Mouse (Mus musculus) urinary bladder, postnatal 36 days (tissue): Measurements from ENCODE around the gene Gm5105.

Source experiments
- DNase-seq, 2 experiments: peaks; one replicate each; pipeline ENCODE4 v3.0.0; 2022; ENCODE audit warnings: low spot score in 2 of 2, mixed read lengths in 1 of 2

The Gm5105 gene

DNA sequence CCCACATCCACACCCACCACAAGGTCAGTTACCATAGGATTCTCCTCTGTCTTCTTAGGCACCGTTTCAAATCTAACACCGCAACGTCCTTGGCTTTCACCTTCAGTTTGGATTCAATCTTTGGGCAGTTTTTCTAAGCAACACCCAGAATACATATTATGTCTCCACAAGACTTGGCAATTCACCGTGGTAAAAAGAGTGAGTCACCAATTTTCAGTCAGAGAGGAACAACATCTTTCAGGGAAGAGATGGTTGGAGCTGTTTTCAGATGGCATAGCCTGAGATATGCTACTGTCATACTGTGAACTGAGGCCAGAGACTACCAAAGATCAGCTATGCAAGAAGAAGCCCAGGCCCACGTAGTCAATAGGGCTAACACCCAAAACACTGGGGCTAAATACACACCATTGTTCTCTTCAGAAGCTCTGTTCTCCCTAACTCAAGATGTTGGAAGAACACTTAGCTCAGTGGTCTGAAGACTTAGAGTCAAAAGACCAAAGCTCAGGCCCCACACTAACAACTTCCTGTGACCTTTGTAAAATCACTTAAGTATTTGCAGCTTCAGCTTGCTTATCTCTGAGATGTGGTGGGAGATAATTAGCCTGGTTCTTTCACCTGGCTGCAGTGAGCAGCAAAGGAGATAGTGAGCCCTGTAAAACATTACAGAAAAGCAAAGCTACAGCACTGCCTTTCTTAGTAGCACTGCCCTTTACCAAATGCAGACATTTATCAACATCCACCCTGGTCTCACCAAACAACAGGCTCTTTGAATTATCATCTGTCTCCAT, 39.4 kb downstream of the Gm5105 start:
- DNase-seq: no peak

DNA sequence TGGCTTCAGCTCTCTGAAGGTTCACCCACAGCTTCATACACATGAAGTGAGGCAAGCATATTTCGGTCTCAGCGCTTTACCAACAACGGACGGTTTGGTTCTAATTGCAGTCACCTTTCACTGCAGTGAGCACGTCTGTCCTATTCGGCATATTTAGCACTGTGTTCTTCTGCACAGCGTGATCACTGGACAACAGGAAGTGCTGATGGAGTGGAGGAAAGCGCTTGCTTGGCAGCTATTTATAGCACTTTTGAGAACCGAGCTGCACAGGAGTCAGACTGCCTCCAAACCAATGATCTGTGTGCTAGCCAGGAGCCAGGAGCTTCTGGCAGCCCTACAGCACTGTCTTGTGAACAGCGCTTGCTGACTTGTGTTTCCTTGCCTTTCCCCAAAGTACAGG, 40.9 kb downstream of the Gm5105 start:
- DNase-seq: peak in 1 of 2 experiments; percentile 11

DNA sequence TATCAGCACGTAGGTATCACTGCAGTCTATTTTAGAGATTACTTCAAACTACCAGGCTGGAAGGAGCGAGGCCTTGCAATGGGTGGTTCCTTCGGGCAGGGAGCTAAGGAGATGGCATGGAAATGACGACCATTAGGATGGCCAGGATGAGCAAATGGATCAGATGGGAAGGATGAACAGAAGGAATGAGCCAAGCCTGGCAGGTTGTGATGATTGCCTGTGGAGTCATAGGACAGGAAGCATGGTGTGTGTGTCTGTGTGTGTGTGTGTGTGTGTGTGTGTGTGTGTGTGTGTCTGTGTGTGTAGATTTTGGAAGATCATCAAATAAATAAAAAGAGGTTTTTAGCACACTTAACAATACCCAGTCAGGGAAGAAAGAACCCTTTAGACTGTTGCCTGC, 44.5 kb downstream of the Gm5105 start:
- DNase-seq: no peak

DNA sequence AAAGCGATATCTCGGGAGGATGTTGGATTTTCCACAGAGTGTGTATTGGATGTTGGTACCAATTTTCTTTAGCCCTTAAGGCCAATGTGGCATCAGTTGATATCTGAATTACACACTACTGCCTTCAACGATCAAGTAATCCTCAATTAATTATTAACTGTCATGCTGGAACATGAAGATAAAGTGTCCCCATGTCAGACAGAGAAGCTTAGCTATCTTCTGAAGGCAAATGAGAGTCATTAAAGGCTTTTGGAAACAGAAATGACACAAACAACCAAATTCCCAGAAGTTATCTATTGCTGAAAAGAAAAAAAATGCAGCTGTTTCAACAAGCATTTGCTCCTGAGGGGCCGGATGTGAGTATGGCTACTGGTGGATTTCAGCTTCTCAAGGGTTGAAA, 45.2 kb downstream of the Gm5105 start:
- DNase-seq: no peak

DNA sequence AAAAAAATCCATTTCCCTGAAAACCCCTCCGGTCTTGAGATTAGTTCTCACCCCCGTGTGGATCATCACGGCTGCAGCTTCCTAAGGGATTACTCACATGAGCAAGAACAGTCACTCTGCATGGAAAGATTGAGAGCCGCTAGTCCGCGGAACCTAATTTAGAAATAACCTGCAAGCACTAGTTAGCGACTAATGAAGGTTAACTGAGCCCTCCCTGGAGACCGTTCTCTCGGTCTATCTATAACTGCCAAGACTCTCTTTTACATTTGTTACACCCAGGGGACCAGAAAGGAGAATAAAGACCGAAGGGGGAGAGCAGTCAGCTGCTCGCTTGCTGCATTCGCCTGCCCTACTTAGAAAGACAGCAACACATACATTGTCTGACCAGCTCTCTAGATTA, 50.4 kb downstream of the Gm5105 start:
- no peak for DNase-seq

DNA sequence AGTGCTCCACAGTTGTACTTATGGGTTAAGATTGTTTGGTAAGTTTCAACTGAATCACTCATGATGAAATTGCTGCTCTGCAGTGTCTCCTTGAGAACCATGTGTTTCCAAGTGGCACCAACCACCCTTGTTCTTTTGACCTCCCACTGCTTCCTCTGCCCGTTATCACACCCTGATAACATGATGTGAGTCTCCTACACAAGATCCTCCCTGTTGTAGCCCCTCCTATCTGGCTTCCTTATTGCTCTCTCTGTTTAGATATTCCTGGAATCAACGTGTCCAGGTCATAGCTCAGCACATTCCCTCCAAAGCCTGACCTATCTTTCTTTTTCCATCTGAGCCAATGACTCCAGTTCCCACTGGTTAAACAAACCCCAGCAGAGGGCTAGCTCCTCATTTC, 52.5 kb downstream of the Gm5105 start:
- DNase-seq: no peak

DNA sequence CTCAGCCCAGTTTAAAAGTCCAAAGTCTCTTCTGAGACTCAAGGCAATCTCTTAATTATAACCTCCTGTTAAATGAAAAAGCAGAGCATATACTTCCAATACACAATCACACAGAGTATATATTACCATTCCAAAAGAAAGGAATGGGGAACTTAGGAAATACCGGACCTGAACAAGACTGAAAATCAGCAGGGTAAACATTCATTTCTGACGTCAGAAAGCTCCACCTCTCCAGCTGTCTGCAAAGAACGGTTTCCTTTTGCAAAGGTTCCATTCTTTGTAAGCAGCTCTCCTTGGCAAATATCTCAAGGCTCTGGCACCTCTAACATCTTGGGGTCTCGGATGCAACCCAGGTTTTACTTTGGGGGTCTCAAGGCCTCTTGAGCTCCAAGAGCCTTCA, 54.8 kb downstream of the Gm5105 start:
- no peak for DNase-seq

DNA sequence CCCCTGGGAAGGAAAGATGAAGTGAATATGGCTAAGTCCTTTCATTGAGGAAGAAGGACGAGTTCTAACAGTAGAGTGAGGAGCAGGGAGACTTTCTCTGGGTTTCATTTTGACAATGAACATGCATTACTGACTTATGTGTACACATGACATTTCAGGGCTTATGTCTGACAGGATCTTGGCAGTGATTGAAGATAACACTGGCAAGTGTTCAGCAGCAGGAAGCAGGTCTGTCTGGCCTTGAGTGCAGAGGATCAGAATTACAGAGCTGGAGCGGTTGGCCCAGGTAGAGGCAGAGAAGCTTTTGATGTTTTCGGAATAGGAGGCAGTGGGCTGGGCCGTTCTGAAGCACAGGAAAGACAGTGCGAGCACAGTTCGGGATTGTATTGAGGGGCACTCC, 59.0 kb downstream of the Gm5105 start:
- no peak for DNase-seq

DNA sequence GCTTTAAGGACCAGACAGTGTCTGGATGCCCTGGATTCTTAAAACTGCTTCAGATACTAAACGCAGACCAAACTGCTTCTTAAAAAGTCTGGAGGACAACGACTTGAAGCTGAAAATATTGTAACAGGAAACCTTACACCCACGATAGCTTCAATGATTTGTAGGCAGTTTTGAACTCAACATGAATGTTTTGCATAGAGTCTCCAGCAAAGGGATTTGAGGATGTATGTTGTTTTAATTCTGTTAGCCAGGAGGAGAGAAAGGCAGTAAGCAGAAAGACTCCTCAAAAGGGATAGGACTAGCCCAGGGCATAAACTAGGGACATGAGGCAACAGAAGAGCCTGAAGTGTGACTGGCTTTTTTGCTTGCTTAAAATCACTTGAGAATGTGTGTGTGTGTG, 60.3 kb downstream of the Gm5105 start:
- DNase-seq: no peak

DNA sequence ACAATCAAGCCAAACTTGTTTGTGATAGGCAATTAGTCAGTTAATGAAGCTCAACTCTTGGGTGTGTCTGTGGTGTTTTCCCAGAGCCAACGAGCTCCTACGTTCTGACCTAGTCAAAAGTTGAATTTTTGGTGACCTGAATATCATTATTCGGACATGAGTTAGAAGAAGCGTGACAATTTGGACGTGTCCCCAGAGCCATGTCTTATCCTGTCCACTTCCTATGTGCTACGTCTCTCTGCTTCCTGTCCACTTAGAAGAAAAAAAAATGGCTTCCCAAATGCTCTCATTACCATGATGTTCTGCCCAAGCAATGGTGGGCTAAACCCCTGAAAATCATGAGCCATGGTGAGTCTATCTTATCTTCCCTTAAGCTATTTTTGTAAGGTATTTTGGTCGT, 63.9 kb downstream of the Gm5105 start:
- no peak for DNase-seq

DNA sequence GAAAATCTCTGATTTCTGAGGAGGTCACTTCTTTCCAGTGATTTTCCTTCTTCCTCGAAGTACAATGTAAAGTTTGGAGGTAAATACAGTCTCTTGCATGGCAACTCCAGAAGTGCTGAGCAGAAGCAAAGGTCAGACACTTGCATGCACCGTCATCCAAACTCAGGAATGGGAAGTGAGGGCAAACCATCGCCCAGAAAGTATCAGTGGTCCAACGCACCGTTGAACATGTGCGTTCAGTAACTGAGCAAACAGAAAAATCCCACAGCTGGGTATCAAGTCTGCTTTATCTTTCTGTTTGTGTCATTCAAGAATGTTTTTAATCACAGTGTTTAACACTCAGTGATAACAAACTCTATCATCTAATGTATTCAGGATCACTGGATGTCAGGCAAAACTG, 64.6 kb downstream of the Gm5105 start:
- DNase-seq: no peak

DNA sequence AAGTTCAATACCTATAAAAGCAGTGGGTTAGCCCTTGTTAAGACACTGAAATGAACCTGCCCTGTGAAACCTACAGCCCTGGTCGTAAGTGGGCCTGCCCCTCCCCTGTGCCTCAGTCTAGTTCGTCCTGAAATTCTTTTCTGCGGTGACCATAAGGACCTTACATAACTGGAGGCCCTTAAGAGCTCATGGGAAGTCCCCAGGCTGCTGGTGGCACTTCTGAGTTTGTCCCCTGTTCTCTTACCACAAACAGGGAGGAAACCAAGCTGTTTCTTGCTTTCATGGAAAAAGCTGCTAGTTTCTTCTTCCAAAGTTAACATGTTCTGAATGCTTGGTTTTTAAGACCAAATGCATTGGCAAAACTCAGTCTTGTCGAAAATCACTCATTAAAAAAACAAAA, 65.3 kb downstream of the Gm5105 start:
- no peak for DNase-seq

DNA sequence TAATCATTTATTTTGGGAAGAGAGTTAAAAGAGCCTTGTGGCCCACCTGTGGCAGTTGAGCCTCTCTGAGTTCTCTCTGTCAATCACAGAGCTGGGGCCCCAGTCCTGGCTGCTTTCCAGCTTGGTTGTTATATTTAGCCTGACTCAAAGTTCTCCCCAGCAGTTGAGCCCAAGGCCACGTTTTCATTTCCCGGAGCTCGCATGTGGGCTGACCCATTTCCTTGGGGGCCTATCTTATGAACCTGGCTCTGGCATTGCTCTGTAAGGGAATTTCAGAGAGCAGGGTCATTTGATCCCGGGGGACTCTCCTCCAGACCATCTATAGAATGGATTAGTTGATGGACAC, 66.5 kb downstream of the Gm5105 start:
- no peak for DNase-seq

DNA sequence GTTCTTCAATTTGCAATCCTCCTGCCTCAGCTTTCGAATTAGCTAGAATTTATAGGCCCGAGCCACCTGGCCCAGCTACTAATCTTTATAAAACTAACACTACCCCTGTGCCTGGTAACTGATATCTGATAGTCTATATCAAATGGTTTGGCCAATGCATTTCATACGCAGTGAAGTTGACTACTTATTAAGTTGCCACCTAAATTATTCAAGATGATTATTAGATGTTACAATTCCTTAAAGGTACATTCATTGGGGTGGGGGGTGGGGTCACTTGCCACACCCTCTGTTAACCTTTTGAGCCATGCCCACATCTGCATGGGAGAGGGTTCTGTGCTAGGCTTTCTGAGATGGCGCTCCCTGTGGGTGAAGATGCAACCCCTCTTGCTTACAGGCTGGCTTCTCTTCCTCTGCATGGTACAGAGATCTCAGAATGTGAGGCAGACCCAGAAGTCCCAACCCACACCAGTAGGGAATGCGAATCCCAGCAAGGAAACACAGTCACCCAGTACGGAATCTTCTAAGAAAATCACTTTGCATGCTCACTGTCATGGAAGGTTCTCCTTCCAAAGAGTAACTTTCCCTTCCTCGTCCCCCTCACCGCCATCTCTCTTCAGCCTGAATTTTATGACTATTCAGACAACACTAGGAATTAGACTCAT, 67.0 kb downstream of the Gm5105 start:
- DNase-seq: no peak

DNA sequence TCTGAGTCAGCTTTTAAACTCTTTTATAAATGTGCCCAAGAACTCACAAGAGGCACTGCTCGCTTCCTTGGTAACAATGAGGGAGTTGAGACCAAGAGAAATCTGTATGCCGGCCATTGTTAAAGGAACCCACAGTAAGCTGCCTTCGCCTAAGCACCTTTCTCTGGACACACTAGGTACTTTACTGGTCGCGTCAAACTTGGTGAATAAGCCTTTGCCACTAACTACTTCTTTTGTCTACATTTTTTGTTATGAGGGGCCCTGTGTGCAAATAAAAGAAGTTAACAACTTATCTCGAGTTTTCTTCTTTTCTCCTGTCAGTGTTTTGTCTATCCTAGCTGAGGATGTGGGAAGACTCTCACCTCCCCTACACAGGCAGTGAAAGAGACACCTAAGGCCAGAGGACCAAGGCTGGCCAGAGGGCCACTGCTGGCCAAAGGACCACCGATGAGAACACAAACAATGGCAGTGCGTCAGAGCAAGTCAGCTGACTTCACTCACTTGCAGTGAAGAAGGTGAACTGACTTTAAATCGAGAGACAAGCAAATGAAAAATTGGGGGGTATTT, 67.9 kb downstream of the Gm5105 start:
- DNase-seq: no peak
